Mouse (Mus musculus) erythroblast, embryonic 14.5 days (primary cell): ENCODE measurements around the gene Iqschfp. TPM values are rescaled to one million over a fixed set of nuclear protein-coding genes. Genes with fewer than 3 reads are reported as not detected.

Experiments used
- H3K27me3 ChIP-seq: 2 replicates; pipeline ENCODE4 v1.6.1; 2012; ENCODE audit warnings: inconsistent platforms; ENCODE audit not compliant: control insufficient read depth
- H3K36me3 ChIP-seq: 2 replicates; pipeline ENCODE4 v1.6.1; 2012; ENCODE audit warnings: mild to moderate bottlenecking, inconsistent platforms; ENCODE audit not compliant: control insufficient read depth
- H3K4me1 ChIP-seq: 2 replicates; pipeline ENCODE4 v1.6.1; 2012; ENCODE audit warnings: inconsistent platforms; ENCODE audit not compliant: control insufficient read depth
- H3K4me3 ChIP-seq: replicated peaks from 2 replicates; pipeline ENCODE3; 2012; ENCODE audit warnings: moderate library complexity, mild to moderate bottlenecking, inconsistent platforms
- H3K9me3 ChIP-seq: 2 replicates; pipeline ENCODE4 v1.6.1; 2012; ENCODE audit warnings: low read length, inconsistent platforms, mixed read lengths; ENCODE audit not compliant: control insufficient read depth
- GATA1 ChIP-seq: IDR thresholded peaks from 2 replicates; pipeline ENCODE4 v1.6.1; 2012; ENCODE audit warnings: low read length, inconsistent platforms, mixed read lengths
- TAL1 ChIP-seq: IDR thresholded peaks from 3 replicates; pipeline ENCODE4 v1.6.1; 2012; ENCODE audit warnings: low read length, inconsistent platforms, mixed read lengths
- polyA plus RNA-seq: library from polyadenylated mRNA; stranded (reverse); fragments of >175 nt; gene quantifications from 2 replicates; pipeline ENCODE4 v1.2.3, GENCODE M21; 2012

Iqschfp gene
- polyA plus RNA-seq, 1 experiment, result not detected

- H3K9me3 ChIP-seq, result no peaks in the 10 kb centered on the region
- H3K27me3 ChIP-seq, result no peaks in the 10 kb centered on the region
- no peak overlapping the region for H3K4me3 ChIP-seq
- TF ChIP-seq GATA1 (no peak), TAL1 (no peak)
- no peaks in the 10 kb centered on the region for H3K4me1 ChIP-seq
- H3K36me3 ChIP-seq, result no peaks in the 10 kb centered on the region
These were observed 718.0 kb downstream of the Iqschfp start for GRCm38 (mm10) chr3:68610011-68610410.

GRCm38 (mm10) chr3:68610598-68611261 lies 718.7 kb downstream of the Iqschfp start:
- no peaks in the 10 kb centered on the region for H3K36me3 ChIP-seq
- H3K27me3 ChIP-seq, result no peaks in the 10 kb centered on the region
- H3K9me3 ChIP-seq, result no peaks in the 10 kb centered on the region
- TF ChIP-seq TAL1 (no peak), GATA1 (no peak)
- no peak overlapping the region for H3K4me3 ChIP-seq
- H3K4me1 ChIP-seq, result no peaks in the 10 kb centered on the region

GRCm38 (mm10) chr3:68615042-68615810 lies 723.2 kb downstream of the Iqschfp start:
- Histone ChIP-seq H3K36me3 (no peaks in the 10 kb centered on the region), H3K9me3 (no peaks in the 10 kb centered on the region), H3K4me3 (no peak overlapping the region), H3K27me3 (no peaks in the 10 kb centered on the region), H3K4me1 (no peaks in the 10 kb centered on the region)
- TF ChIP-seq GATA1 (no peak), TAL1 (no peak)

GRCm38 (mm10) chr3:68616363-68616762 lies 724.3 kb downstream of the Iqschfp start:
- Histone ChIP-seq H3K27me3 (no peaks in the 10 kb centered on the region), H3K4me1 (no peaks in the 10 kb centered on the region), H3K9me3 (no peaks in the 10 kb centered on the region), H3K36me3 (no peaks in the 10 kb centered on the region), H3K4me3 (no peak overlapping the region)
- no peak for TF ChIP-seq TAL1
- TF ChIP-seq GATA1, result no peak

- TF ChIP-seq TAL1, result no peak
- TF ChIP-seq GATA1, result no peak
- Histone ChIP-seq H3K9me3 (no peaks in the 10 kb centered on the region), H3K4me3 (no peak overlapping the region), H3K27me3 (no peaks in the 10 kb centered on the region), H3K36me3 (no peaks in the 10 kb centered on the region), H3K4me1 (no peaks in the 10 kb centered on the region)
These were observed 725.7 kb downstream of the Iqschfp start for GRCm38 (mm10) chr3:68617708-68618107.

GRCm38 (mm10) chr3:68619097-68619496 lies 727.1 kb downstream of the Iqschfp start:
- H3K4me3 ChIP-seq, result no peak overlapping the region
- no peaks in the 10 kb centered on the region for H3K9me3 ChIP-seq
- TF ChIP-seq TAL1 (no peak), GATA1 (no peak)
- H3K4me1 ChIP-seq, result no peaks in the 10 kb centered on the region
- no peaks in the 10 kb centered on the region for H3K36me3 ChIP-seq
- no peaks in the 10 kb centered on the region for H3K27me3 ChIP-seq

- Histone ChIP-seq H3K9me3 (no peaks in the 10 kb centered on the region), H3K27me3 (no peaks in the 10 kb centered on the region), H3K36me3 (no peaks in the 10 kb centered on the region), H3K4me3 (no peak overlapping the region), H3K4me1 (no peaks in the 10 kb centered on the region)
- TF ChIP-seq GATA1 (no peak), TAL1 (no peak)
These were observed 729.9 kb downstream of the Iqschfp start for GRCm38 (mm10) chr3:68621971-68622370.

GRCm38 (mm10) chr3:68623036-68623435 lies 731.0 kb downstream of the Iqschfp start:
- Histone ChIP-seq H3K36me3 (no peaks in the 10 kb centered on the region), H3K9me3 (no peaks in the 10 kb centered on the region), H3K27me3 (no peaks in the 10 kb centered on the region), H3K4me3 (no peak overlapping the region), H3K4me1 (no peaks in the 10 kb centered on the region)
- TF ChIP-seq TAL1 (no peak), GATA1 (no peak)

GRCm38 (mm10) chr3:68624471-68624870 lies 732.4 kb downstream of the Iqschfp start:
- Histone ChIP-seq H3K4me1 (no peaks in the 10 kb centered on the region), H3K4me3 (no peak overlapping the region), H3K9me3 (no peaks in the 10 kb centered on the region), H3K36me3 (no peaks in the 10 kb centered on the region), H3K27me3 (no peaks in the 10 kb centered on the region)
- no peak for TF ChIP-seq TAL1
- no peak for TF ChIP-seq GATA1
